Mouse (Mus musculus): ENCODE data around the gene Cdkal1. TPM values are rescaled to one million over a fixed set of nuclear protein-coding genes. Genes with fewer than 3 reads are reported as not detected.

Gene Cdkal1
- polyA plus RNA-seq, 1 experiment from 2014 or later = 21.6 TPM

DNA sequence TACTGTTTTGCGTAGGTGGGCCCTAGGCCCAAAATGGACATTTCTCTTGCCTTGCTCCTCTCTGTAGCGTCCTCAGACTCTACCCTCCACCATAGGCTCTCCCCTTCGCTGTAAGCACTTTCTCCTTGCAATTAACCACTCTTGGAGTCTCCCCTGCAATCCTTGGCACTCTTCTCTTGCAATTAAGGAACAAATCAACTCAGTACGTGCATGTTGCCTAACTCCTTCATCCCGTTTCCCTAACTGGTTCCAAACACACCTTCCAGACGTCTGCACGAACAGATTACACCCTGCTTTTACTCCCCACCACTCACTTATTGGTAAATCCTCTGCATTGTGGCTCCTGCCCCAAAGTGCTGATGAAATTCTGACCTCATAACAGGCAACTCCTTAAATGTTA lies 358.2 kb downstream of the Cdkal1 start:
- no peak overlapping the region for H3K4me2 ChIP-seq
- no peaks in the 10 kb centered on the region for H3K36me3 ChIP-seq
- WGBS = 88% methylated on average over 7 of the region's 7 CpGs
- no peaks in the 10 kb centered on the region for H3K27me3 ChIP-seq
- H3K27ac ChIP-seq (replicated peaks) = no peak overlapping the region
- H3K4me3 ChIP-seq = no peak overlapping the region
- H3K9ac ChIP-seq = no peak overlapping the region
- no peaks in the 10 kb centered on the region for H3K9me3 ChIP-seq
- H3K4me1 ChIP-seq (replicated peaks) = no peaks in the 10 kb centered on the region; the same call in 1 of the 2 replicates
- no peak for ATAC-seq (ENCODE audit: low read depth)

DNA sequence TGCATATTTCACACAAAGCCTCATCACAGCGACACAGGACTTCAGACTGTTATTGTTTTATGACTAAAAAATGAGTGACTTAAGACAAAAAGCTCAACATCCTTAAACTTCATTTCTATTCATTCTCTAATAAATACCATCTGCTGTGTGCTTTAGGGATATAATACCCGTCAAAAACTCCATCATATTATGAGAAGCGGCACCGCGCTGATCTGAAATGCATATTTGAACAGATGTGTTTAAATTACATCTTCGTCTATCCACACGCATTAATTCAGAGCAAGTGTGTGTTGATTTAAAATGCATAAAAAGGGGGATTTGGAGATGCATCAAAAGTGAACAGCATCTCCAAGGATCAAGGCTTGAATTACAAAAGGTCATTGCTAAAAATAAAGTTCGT lies 365.1 kb downstream of the Cdkal1 start:
- no peak overlapping the region for H3K4me2 ChIP-seq
- H3K36me3 ChIP-seq = no peaks in the 10 kb centered on the region
- WGBS = 67% methylated on average over 8 of the region's 8 CpGs
- H3K4me3 ChIP-seq = no peak overlapping the region
- no peak overlapping the region for H3K27ac ChIP-seq (replicated peaks)
- no peaks in the 10 kb centered on the region for H3K9me3 ChIP-seq
- ATAC-seq (ENCODE audit: low read depth) = no peak
- no peaks in the 10 kb centered on the region for H3K27me3 ChIP-seq
- peaks cover 9% of the 10 kb centered on the region for H3K4me1 ChIP-seq (replicated peaks)
- H3K9ac ChIP-seq = no peak overlapping the region

DNA sequence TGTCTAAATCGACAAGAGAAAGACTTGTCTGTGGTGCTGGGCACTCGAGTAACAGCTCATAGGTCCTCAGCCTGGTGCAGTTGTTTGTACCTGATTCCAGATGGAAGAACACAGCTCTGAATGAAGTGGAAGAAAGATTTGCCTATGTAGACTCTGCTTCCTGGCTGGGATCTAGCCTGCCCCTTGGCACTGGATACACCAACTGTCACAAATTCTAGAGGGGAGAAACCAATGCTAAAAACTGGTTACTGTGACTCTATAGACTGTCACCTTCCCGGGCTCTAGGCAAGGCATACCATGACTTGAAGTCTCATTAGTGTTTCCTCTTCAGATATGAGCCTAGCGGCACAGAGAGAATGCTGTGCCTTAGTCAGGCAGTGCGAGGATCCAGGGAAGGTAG lies 366.0 kb downstream of the Cdkal1 start:
- H3K4me1 ChIP-seq (replicated peaks) = peaks cover 9% of the 10 kb centered on the region
- no peak for ATAC-seq (ENCODE audit: low read depth)
- H3K4me2 ChIP-seq = no peak overlapping the region
- H3K27ac ChIP-seq (replicated peaks) = no peak overlapping the region
- no peaks in the 10 kb centered on the region for H3K9me3 ChIP-seq
- no peak overlapping the region for H3K4me3 ChIP-seq
- H3K36me3 ChIP-seq = no peaks in the 10 kb centered on the region
- H3K9ac ChIP-seq = no peak overlapping the region
- 88% methylated on average over 5 of the region's 5 CpGs for WGBS
- no peaks in the 10 kb centered on the region for H3K27me3 ChIP-seq

DNA sequence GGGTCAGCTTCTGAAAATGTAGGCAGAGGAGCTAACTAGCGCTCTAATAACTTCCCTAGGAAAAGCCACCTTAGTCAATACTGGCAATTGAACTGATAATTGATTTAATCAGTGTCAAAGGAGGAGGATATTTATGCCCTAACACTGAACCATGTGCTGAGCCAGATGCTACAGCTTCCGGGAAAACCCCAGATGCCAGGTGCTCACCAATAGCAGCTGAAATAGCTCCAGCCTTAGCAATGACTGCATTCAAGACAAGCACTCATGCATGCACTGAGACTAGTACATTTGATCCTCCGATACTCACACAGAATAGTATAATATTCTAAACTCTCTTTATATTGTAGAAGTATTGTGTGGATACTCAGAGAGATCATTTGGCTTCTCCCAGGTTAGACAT lies 368.8 kb downstream of the Cdkal1 start:
- H3K9ac ChIP-seq = no peak overlapping the region
- ATAC-seq (ENCODE audit: low read depth) = no peak
- peaks cover 9% of the 10 kb centered on the region for H3K4me1 ChIP-seq (replicated peaks)
- no peaks in the 10 kb centered on the region for H3K9me3 ChIP-seq
- H3K27me3 ChIP-seq = no peaks in the 10 kb centered on the region
- WGBS = 37% methylated on average over 3 of the region's 3 CpGs
- no peak overlapping the region for H3K27ac ChIP-seq (replicated peaks)
- H3K36me3 ChIP-seq = no peaks in the 10 kb centered on the region
- H3K4me3 ChIP-seq = no peak overlapping the region
- no peak overlapping the region for H3K4me2 ChIP-seq

DNA sequence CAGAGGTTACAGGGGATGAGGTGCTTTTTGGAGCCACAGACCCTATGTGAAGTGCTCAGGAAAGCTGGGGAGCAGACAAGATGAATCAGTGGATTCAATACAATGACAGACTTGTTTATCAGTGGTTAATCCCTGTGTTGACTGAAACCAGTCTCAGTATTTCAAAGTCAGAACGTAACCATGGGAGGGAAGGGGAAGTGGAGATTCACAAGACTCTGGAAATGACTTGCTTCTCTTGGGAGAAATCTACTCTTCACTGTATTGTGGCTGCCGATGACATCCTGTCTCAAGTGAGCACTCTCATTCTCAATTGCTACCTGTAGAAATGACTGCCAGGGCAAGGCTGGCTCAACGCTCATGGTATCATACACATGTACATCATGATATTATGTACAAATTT lies 371.5 kb downstream of the Cdkal1 start:
- H3K27ac ChIP-seq (replicated peaks) = no peak overlapping the region
- 86% methylated on average over 3 of the region's 3 CpGs for WGBS
- H3K9ac ChIP-seq = no peak overlapping the region
- H3K4me3 ChIP-seq = no peak overlapping the region
- no peak overlapping the region for H3K4me2 ChIP-seq
- H3K27me3 ChIP-seq = no peaks in the 10 kb centered on the region
- ATAC-seq (ENCODE audit: low read depth) = no peak
- no peaks in the 10 kb centered on the region for H3K9me3 ChIP-seq
- H3K4me1 ChIP-seq (replicated peaks) = peaks cover 9% of the 10 kb centered on the region
- no peaks in the 10 kb centered on the region for H3K36me3 ChIP-seq

DNA sequence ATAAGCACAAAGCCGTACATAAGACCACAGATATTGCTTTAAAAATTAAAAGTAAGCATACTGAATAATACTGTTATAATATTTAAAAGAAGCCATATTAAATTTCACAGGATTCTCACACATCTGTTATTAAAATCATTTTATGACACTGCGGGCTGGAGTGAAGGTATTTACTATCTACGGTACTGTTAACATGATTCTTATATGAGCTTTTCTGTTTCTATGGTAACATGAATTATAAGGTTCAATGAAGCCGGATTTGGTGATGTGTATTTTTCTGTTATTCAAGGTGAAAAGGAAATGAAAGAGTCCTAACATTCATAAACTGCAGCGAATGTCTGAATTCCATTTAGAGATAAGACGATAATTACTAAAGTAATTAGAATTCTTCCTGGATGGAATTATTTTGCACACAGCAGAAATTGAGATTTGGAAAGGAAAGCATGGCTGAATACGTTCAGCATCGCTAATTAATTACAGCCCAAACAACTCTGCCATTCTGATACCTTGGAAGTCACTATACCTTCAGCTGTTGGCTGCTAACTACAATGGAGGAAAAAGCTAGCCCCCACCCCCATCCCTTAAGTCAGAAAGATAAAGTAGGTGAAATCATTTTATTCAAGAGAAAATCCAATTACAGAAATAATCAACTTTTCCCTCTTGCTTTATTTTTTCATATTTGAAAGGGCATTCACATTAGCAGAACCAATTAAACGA lies 373.2 kb downstream of the Cdkal1 start:
- H3K4me1 ChIP-seq (replicated peaks) = peaks cover 9% of the 10 kb centered on the region
- no peaks in the 10 kb centered on the region for H3K27me3 ChIP-seq
- no peak overlapping the region for H3K4me3 ChIP-seq
- ATAC-seq (ENCODE audit: low read depth) = no peak
- no peak overlapping the region for H3K27ac ChIP-seq (replicated peaks)
- no peak overlapping the region for H3K9ac ChIP-seq
- H3K36me3 ChIP-seq = no peaks in the 10 kb centered on the region
- WGBS = 69% methylated on average over 9 of the region's 9 CpGs
- no peak overlapping the region for H3K4me2 ChIP-seq
- H3K9me3 ChIP-seq = no peaks in the 10 kb centered on the region

DNA sequence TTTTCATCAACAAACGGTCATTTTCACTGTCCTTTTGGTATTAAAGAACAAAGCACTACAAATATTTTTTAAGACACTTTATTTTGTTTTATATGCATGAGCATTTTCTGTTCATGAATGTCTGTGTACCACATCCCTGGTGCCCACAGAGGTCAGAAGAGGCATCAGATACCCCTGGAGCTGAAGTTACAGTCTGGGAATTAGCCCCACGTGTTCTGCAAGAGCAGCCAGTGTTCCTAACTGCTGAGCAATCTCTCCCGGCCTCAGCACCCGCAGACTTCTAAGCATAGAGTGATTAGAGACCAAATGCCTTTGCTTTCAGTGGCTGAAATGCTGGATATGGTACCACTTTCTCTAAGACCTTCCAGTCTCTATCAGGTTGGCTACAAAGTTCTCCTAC lies 379.1 kb downstream of the Cdkal1 start:
- H3K27ac ChIP-seq (replicated peaks) = no peak overlapping the region
- no peak for ATAC-seq (ENCODE audit: low read depth)

DNA sequence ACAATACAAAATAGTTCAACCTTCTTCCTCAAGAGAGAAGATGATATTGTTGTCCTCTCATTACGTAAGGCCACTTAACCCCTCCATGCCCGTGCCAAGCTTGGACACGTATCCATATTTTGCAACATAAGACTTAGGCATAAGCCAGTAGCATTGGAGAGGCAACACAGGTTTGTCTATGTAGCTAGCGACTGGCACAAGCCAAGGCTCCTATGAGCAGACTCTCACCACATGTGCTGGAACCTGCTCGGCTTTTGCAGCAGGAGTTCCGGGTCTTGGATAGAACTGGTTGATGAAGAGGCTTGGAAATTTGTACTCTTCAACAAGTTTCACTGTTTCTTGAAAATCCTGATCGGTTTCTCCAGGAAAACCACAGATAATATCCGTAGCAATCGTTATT lies 381.2 kb downstream of the Cdkal1 start:
- H3K4me3 ChIP-seq = no peak overlapping the region
- H3K9ac ChIP-seq = no peak overlapping the region
- no peaks in the 10 kb centered on the region for H3K27me3 ChIP-seq
- ATAC-seq (ENCODE audit: low read depth) = no peak
- H3K36me3 ChIP-seq = no peaks in the 10 kb centered on the region
- no peak overlapping the region for H3K27ac ChIP-seq (replicated peaks)
- H3K4me2 ChIP-seq = no peak overlapping the region
- H3K4me1 ChIP-seq (replicated peaks) = no peaks in the 10 kb centered on the region
- no peaks in the 10 kb centered on the region for H3K9me3 ChIP-seq
- 94% methylated on average over 9 of the region's 9 CpGs for WGBS

More for the DNA sequence above, 379.1 kb downstream of the Cdkal1 start:
- Histone ChIP-seq H3K36me3 (no peaks in the 10 kb centered on the region), H3K4me3 (no peak overlapping the region), H3K9ac (no peak overlapping the region), H3K4me1 (replicated peaks) (no peaks in the 10 kb centered on the region), H3K9me3 (no peaks in the 10 kb centered on the region), H3K27me3 (no peaks in the 10 kb centered on the region), H3K4me2 (no peak overlapping the region)
- WGBS = 80% methylated on average over 4 of the region's 4 CpGs

DNA sequence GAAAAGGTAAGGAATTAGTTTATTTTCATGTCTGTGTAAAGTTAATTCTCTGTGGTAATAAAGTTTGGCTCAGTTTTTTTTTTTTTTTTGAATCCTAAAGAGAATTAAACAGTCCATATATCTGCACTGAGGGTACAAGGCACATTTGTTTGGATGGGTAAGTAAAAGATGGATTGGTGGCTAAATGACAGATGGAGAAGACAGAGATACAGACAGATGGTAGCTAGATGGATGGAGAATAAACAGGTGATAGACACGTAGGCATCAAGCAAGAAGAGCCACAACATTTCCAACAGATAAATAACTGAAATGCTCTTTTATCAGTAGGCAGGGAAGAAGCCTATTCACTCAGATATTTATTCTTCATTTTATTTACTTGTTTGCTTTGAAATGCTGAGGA lies 381.7 kb downstream of the Cdkal1 start:
- ATAC-seq (ENCODE audit: low read depth) = no peak
- Histone ChIP-seq H3K36me3 (no peaks in the 10 kb centered on the region), H3K9me3 (no peaks in the 10 kb centered on the region), H3K27me3 (no peaks in the 10 kb centered on the region), H3K9ac (no peak overlapping the region), H3K27ac (replicated peaks) (no peak overlapping the region), H3K4me2 (no peak overlapping the region), H3K4me3 (no peak overlapping the region), H3K4me1 (replicated peaks) (no peaks in the 10 kb centered on the region)
- WGBS = 95% methylated on average over 1 of the region's 1 CpGs

DNA sequence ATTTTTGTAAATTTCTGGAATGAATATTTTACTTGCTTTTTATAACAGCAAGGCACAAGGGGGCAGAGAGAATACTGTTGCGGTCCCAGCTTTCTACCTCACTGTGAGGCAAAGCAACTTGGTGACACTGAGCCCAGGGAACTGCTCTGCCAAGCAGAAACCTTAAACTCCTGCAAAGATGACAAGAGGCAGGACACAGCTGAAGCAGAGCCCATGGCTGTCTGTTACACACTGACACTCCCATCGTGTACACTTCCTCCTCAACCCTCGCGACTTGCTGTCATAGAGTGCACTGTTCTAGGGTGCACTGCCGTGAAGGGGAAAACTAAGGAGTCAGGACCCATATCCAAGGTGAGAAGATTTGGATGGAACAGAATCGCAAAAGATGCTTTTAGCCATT lies 393.2 kb downstream of the Cdkal1 start:
- 92% methylated on average over 6 of the region's 6 CpGs for WGBS
- Histone ChIP-seq H3K9me3 (no peaks in the 10 kb centered on the region), H3K27ac (replicated peaks) (no peak overlapping the region), H3K27me3 (no peaks in the 10 kb centered on the region), H3K4me2 (no peak overlapping the region), H3K9ac (no peak overlapping the region), H3K4me1 (replicated peaks) (no peaks in the 10 kb centered on the region), H3K36me3 (no peaks in the 10 kb centered on the region), H3K4me3 (no peak overlapping the region)
- ATAC-seq (ENCODE audit: low read depth) = no peak

DNA sequence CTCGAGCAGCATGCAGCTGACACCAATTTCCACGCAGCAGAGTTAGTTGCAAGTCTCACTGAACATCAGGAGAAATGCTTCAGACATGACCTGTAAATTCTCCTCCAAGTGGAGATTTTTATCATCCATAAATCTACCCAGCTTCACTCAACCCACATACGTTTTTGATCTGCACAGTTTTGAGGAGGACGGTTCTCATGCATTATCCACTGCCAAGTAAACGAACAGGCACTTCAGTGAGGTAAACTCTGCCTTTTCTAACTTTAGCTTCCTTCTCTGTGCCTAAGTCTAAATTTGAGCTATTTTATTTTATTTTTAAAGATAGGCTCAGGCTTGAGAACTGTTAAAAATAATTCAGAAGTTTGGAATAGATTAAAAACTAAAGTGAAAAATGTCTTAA lies 394.7 kb downstream of the Cdkal1 start:
- ATAC-seq (ENCODE audit: low read depth) = no peak
- no peaks in the 10 kb centered on the region for H3K27me3 ChIP-seq
- 75% methylated on average over 5 of the region's 5 CpGs for WGBS

DNA sequence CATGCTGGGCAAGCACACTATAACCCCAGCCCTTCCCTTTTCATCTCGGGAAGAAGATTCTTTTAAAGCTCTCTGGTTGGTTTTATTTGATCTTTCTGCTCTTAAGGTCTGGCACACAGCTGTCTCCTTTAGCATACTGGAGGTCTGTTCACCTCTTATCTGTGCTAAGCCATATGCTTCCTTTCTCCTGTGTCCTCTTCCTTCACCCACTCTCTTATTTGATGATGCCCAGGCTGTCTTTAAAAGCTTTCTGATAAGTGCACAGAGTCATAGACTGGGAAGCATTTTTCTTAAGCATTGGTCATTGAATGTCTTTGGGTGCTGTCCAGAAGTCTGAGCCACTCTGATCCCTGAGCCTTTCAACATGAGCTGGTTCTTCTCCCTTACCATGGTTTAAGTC lies 397.1 kb downstream of the Cdkal1 start:
- no peak for ATAC-seq (ENCODE audit: low read depth)
- Histone ChIP-seq H3K4me1 (replicated peaks) (no peaks in the 10 kb centered on the region), H3K4me3 (no peak overlapping the region), H3K4me2 (no peak overlapping the region), H3K9me3 (no peaks in the 10 kb centered on the region), H3K9ac (no peak overlapping the region), H3K27ac (replicated peaks) (no peak overlapping the region), H3K27me3 (no peaks in the 10 kb centered on the region), H3K36me3 (no peaks in the 10 kb centered on the region)
- 44% methylated on average over 1 of the region's 1 CpGs for WGBS

More for the DNA sequence above, 394.7 kb downstream of the Cdkal1 start:
- Histone ChIP-seq H3K36me3 (no peaks in the 10 kb centered on the region), H3K27ac (replicated peaks) (no peak overlapping the region), H3K9ac (no peak overlapping the region), H3K4me3 (no peak overlapping the region), H3K9me3 (no peaks in the 10 kb centered on the region), H3K4me2 (no peak overlapping the region), H3K4me1 (replicated peaks) (no peaks in the 10 kb centered on the region)

DNA sequence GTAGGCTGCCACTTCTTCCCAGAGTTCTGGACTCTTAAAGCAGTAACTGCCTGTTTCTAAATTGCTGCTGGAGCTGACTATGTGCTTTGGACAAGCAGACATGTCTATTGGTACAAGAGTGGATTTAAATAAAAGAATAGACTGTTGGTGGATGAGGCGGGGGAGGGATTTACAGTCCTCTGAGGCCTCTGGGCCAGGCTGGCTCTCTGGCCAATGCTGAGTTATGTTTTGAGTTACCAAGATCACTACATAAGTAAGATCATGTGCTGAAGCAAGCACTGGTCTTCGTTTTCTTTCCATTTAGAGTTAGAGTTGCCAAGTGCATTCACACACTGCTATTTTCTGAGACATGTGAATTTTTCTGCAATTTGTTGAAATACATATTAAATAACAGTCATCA lies 418.4 kb downstream of the Cdkal1 start:
- 80% methylated on average over 2 of the region's 2 CpGs for WGBS
- Histone ChIP-seq H3K27ac (replicated peaks) (no peak overlapping the region), H3K4me3 (no peak overlapping the region), H3K4me1 (replicated peaks) (peaks cover 12% of the 10 kb centered on the region; the same call in 1 of the 2 replicates), H3K27me3 (no peaks in the 10 kb centered on the region), H3K9me3 (no peaks in the 10 kb centered on the region), H3K9ac (no peak overlapping the region), H3K36me3 (no peaks in the 10 kb centered on the region), H3K4me2 (no peak overlapping the region)
- ATAC-seq (ENCODE audit: low read depth) = no peak
